Mouse (Mus musculus) fat pad, adult 2 months (tissue): Measurements from ENCODE around the gene Esp6.
"Not testable (repeated sequence)": the region's sequence is repeated elsewhere in the genome, so short reads cannot be mapped to it uniquely, and the experiment has no call there.

ENCODE experiments used
- DNase-seq: peaks from one replicate; pipeline ENCODE4 v3.0.0-alpha.2; 2011; ENCODE audit warnings: low read depth, low spot score; ENCODE audit errors: extremely low read depth

Gene Esp6

DNA sequence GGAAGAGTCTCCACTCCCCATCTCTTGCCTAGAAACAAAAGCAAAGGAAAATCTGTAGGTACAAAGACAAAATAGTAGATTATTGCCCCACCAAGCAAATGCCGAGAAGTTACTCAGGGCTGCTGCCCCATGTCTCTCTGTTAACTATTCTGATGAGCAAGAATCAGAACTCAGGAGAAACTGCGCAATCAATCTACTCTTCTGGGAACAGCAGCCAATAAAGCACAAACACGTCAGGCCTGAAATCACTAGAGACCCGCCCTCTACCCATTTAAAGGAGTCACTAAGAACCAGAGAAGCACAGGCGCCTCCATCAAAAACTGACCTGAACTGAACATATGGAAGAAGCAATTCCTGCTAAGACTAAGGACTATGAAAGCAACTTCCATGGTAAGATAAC is at the start of gene Esp6:
Gene Esp6 (plus strand): TSS at position 301 of the 400 bp plus-strand sequence.
- no peak for DNase-seq

- no peak for DNase-seq
These were observed 41.5 kb upstream of the Esp6 start, which contains the start of gene Esp8 for GRCm38 (mm10) chr17:40519818-40520217. Gene Esp8, plus strand, starts transcription at chr17:40520022.

GRCm38 (mm10) chr17:40529813-40530212 is 31.5 kb upstream of the Esp6 start:
- no peak for DNase-seq

DNA sequence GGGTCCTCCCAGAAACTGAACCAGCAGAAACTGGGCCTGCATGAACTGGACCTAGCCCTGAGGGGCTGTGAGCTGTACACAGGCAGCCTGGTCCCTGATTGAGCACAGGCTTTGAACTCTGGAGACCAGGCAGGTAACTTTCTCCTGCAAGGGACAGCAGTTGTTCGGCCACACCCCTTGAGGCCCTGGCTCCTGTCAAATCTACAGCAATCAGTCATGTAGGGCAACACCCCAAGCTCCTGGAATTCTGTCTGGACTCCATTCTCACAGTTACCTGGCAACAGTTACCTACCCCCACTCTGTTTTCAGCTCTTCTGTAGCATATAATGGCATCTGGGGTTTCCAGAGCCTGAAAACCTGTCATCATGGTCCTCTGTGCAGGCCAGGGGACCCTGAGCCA is 30.2 kb upstream of the Esp6 start:
- no peak for DNase-seq

DNA sequence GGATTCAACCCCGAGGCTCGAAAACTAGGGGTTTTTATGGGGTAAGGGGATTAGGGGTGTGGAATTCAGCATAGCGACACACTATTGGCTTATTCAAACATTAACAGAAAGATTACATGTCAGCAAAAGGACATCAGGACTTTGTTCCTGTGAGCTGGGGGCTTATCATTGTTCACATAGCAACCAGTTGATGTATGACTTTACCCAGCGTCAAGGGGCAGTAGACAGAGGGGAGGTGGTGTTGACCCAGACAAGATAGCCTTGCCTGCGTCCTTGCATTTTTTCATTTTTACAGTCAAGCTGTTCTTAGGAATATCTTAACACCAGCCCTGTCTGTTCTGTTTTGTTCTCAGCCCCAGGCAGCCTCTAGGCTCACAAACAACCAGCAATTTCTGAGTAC is 14.3 kb upstream of the Esp6 start:
- not testable (repeated sequence) for DNase-seq

DNA sequence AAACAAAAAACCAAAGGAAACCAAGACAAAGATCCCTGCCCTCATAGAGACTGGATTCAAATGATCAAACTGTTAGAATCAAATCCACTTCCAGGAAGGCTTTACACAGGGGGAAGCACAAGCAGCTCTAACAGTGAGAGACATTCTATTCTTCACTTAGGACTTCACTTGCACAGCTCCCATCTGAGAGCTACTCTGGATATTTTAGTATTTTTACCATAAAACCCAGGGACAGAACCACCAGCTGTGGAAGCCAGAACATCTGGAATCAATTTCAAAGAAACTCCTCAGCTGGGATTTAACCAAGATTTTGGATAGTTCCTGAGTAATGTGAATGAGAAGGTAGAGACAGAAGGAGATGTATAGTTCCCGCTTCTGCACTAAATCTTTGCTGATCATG is 7.8 kb upstream of the Esp6 start:
- no peak for DNase-seq

GRCm38 (mm10) chr17:40583906-40584305 is 22.6 kb downstream of the Esp6 start:
- DNase-seq = not testable (repeated sequence)

DNA sequence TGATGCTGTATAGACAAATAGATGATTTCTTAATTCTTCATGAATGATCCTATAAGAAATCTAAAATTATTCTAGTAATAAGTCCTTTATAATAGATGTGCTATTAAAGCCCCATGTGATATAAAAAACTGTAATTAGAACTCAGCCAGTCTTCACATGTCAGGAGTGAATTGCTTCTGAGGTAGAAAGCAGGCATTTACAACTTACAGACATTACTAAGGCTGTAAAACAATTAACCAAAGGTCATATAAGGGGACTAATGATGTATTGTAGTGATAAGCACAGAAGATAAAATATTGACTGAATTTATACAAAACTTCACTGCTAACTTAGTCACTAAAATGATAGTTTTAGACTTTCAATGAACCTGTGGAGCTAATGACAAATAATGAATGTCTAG is 30.0 kb downstream of the Esp6 start:
- no peak for DNase-seq

DNA sequence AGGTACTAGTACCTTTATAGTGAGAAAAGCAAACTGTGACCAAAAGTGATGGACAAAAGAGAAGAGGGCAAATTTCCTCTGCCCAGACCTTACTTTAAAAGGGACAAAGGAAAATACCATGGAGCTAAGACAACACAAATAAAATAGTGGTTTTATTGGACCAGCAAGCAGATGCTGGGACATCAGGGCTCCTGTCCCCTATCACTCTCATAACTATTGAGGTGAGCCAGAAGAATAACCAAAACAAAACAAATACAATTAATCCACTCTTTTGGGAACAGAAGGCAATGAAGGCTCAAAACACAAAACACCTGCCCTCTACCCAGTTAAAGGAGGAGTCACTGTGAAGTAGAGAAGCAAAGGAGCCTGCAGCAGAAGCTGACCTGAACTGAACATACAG is 37.0 kb downstream of the Esp6 start, which contains the start of gene Esp4:
Gene Esp4 (plus strand): TSS at position 301 of the 400 bp plus-strand sequence.
- DNase-seq = no peak
